Mouse (Mus musculus) E14TG2a.4 (cell line): ENCODE results near the gene Alpk1.

Source experiments
- CTCF ChIP-seq: conservative IDR thresholded peaks from 2 replicates; pipeline ENCODE4 v1.5.1; 2014; ENCODE audit warnings: low read length
- NANOG ChIP-seq: IDR thresholded peaks from 2 replicates; pipeline ENCODE4 v1.6.1; 2014; ENCODE audit warnings: borderline replicate concordance, low read length, mixed read lengths
- POU5F1 ChIP-seq: IDR thresholded peaks from 2 replicates; pipeline ENCODE4 v1.6.1; 2014; ENCODE audit warnings: low read length, borderline replicate concordance

DNA sequence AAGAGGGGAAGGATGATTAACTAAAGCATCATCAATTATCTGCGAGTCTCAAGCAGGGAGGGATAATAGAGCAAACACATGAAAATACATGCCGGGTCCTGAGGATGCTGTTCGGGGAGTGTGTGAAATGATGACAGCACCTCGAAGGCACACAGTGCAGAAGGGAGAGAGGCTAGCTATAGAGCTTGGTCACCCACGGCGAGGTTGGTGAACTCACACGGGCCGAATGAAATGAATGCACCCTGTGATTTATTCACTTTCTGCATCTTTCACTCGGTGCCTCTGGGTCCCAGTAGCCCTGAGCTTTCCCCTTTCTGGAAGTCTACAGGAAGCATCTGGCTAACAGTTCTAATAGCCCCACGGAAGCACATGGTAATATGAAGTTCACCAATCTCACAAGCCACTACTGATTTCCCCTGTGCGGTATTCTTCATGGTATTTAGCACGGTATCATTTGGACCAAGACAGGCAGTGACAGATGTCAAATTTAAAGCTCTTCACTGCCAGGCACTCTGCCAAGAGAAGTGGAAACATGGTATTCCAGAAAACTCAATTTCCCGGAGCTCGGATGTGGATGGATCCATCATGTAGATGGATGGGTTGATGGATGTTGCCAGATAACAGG, 50.7 kb downstream of the Alpk1 start:
- TF ChIP-seq CTCF (no peak), POU5F1 (no peak), NANOG (no peak)
